Mouse (Mus musculus): ENCODE measurements around the gene Gtf2f1. TPM values are rescaled to one million over a fixed set of nuclear protein-coding genes. Genes with fewer than 3 reads are reported as not detected.

The Gtf2f1 gene
- polyA plus RNA-seq, 1 experiment = 61.6 TPM

- H3K4me2 ChIP-seq (ENCODE audit: low read depth) = no peak within 1 kb of the TSS
- TF ChIP-seq MYOG (IDR thresholded peaks at IDR 0.05; ENCODE audit: control insufficient read depth in 1 of 3, insufficient read depth in 1 of 3, insufficient read length in 2 of 3, low read depth in 2 of 3) (no peak), USF1 (IDR thresholded peaks at IDR 0.05; ENCODE audit: low read depth) (peak; percentile 13)
- no peaks in the 10 kb centered on the region for H3K79me2 ChIP-seq (ENCODE audit: control insufficient read depth, insufficient read depth)
- no peaks in the 10 kb centered on the region for H3K36me3 ChIP-seq (ENCODE audit: control insufficient read depth, insufficient read depth)
- H3K27me3 ChIP-seq (ENCODE audit: control insufficient read depth, insufficient read depth, insufficient read length) = no peaks in the 10 kb centered on the region
- no peak within 1 kb of the TSS for H3K4me3 ChIP-seq
- H3ac ChIP-seq (ENCODE audit: control insufficient read depth, insufficient read length) = no peak within 1 kb of the TSS
Observed at GRCm38 (mm10) chr17:56999968-57000609, 11.0 kb downstream of the Gtf2f1 start, which contains the start of gene Pspn. Gene Pspn, minus strand, starts transcription at chr17:57000018.

- Histone ChIP-seq H3K4me2 (ENCODE audit: low read depth) (no peak overlapping the region), H3K36me3 (ENCODE audit: control insufficient read depth, insufficient read depth) (no peaks in the 10 kb centered on the region), H3K27me3 (ENCODE audit: control insufficient read depth, insufficient read depth, insufficient read length) (no peaks in the 10 kb centered on the region), H3K79me2 (ENCODE audit: control insufficient read depth, insufficient read depth) (no peaks in the 10 kb centered on the region), H3K4me3 (no peak overlapping the region), H3ac (ENCODE audit: control insufficient read depth, insufficient read length) (no peak overlapping the region)
- TF ChIP-seq E2F4 (IDR thresholded peaks at IDR 0.05; ENCODE audit: insufficient read depth) (no peak), POLR2A (IDR thresholded peaks at IDR 0.05; ENCODE audit: insufficient read length, low read depth) (no peak), USF1 (IDR thresholded peaks at IDR 0.05; ENCODE audit: low read depth) (no peak), MYOG (IDR thresholded peaks at IDR 0.05; ENCODE audit: control insufficient read depth in 1 of 3, insufficient read depth in 1 of 3, insufficient read length in 2 of 3, low read depth in 2 of 3) (peak in 2 of 3 experiments; percentile 61 to 90), MYOD1 (IDR thresholded peaks at IDR 0.05; ENCODE audit: control insufficient read depth in 1 of 3, insufficient read length in 2 of 3, low read depth in 2 of 3) (peak in 2 of 3 experiments; percentile 58 to 81), CEBPB (IDR thresholded peaks at IDR 0.05; ENCODE audit: insufficient read depth, poor library complexity, severe bottlenecking) (no peak), MAX (IDR thresholded peaks at IDR 0.05; ENCODE audit: low read depth) (no peak), SRF (IDR thresholded peaks at IDR 0.05; ENCODE audit: control insufficient read depth, insufficient read length, low read depth) (no peak), POLR2AphosphoS2 (IDR thresholded peaks at IDR 0.05; ENCODE audit: insufficient read length, low read depth) (no peak), TCF3 (IDR thresholded peaks at IDR 0.05; ENCODE audit: insufficient read length, low read depth) (peak; percentile 33), TCF12 (IDR thresholded peaks at IDR 0.05; ENCODE audit: insufficient read depth, poor library complexity, severe bottlenecking) (no peak), REST (IDR thresholded peaks at IDR 0.05; ENCODE audit: insufficient read depth, insufficient read length) (no peak)
Observed at GRCm38 (mm10) chr17:56999414-56999813, 11.7 kb downstream of the Gtf2f1 start.

- Histone ChIP-seq H3K4me3 (peak within 1 kb of the TSS; percentile 36), H3K27me3 (ENCODE audit: control insufficient read depth, insufficient read depth, insufficient read length) (no peaks in the 10 kb centered on the region), H3K4me2 (ENCODE audit: low read depth) (peak within 1 kb of the TSS; percentile 86), H3ac (ENCODE audit: control insufficient read depth, insufficient read length) (peak within 1 kb of the TSS; percentile 26), H3K79me2 (ENCODE audit: control insufficient read depth, insufficient read depth) (no peaks in the 10 kb centered on the region), H3K36me3 (ENCODE audit: control insufficient read depth, insufficient read depth) (peaks cover 8% of the 10 kb centered on the region)
- TF ChIP-seq POLR2A (IDR thresholded peaks at IDR 0.05; ENCODE audit: insufficient read length, low read depth) (peak; percentile 77), MYOD1 (IDR thresholded peaks at IDR 0.05; ENCODE audit: control insufficient read depth in 1 of 3, insufficient read length in 2 of 3, low read depth in 2 of 3) (peak in 1 of 3 experiments; percentile 12), POLR2AphosphoS2 (IDR thresholded peaks at IDR 0.05; ENCODE audit: insufficient read length, low read depth) (peak; percentile 98), USF1 (IDR thresholded peaks at IDR 0.05; ENCODE audit: low read depth) (peak; percentile 99), CEBPB (IDR thresholded peaks at IDR 0.05; ENCODE audit: insufficient read depth, poor library complexity, severe bottlenecking) (no peak)
Observed at GRCm38 (mm10) chr17:56997029-56997667, 13.9 kb downstream of the Gtf2f1 start, which contains the start of gene Alkbh7. Gene Alkbh7, plus strand, starts transcription at chr17:56997339.

DNA sequence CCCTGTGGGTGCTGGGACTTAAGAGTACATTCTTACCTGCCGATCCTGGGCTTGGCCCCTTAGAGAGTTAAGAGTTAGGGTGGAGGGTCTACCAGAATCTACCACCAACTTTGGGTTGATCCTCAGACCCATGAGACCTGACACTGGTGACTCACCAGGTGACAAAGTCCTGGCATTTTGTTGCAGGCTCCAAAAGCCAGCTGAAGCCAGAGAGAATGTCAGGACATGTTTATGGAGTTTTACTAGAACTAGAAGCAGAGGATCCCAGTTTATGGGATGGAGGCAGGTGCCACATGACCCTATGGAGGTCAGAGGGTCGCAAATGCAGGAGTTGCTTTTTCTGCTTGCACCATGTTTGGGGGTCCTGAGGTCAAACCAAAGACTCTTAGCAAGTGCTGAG is 14.6 kb downstream of the Gtf2f1 start:
- peak overlapping the region; percentile 36 for H3K4me3 ChIP-seq
- TF ChIP-seq REST (IDR thresholded peaks at IDR 0.05; ENCODE audit: insufficient read depth, insufficient read length) (no peak), USF1 (IDR thresholded peaks at IDR 0.05; ENCODE audit: low read depth) (no peak), MAX (IDR thresholded peaks at IDR 0.05; ENCODE audit: low read depth) (no peak), MYOG (IDR thresholded peaks at IDR 0.05; ENCODE audit: control insufficient read depth in 1 of 3, insufficient read depth in 1 of 3, insufficient read length in 2 of 3, low read depth in 2 of 3) (no peak), TCF12 (IDR thresholded peaks at IDR 0.05; ENCODE audit: insufficient read depth, poor library complexity, severe bottlenecking) (no peak), CEBPB (IDR thresholded peaks at IDR 0.05; ENCODE audit: insufficient read depth, poor library complexity, severe bottlenecking) (no peak), SRF (IDR thresholded peaks at IDR 0.05; ENCODE audit: control insufficient read depth, insufficient read length, low read depth) (no peak), TCF3 (IDR thresholded peaks at IDR 0.05; ENCODE audit: insufficient read length, low read depth) (no peak), MYOD1 (IDR thresholded peaks at IDR 0.05; ENCODE audit: control insufficient read depth in 1 of 3, insufficient read length in 2 of 3, low read depth in 2 of 3) (no peak), POLR2A (IDR thresholded peaks at IDR 0.05; ENCODE audit: insufficient read length, low read depth) (no peak), POLR2AphosphoS2 (IDR thresholded peaks at IDR 0.05; ENCODE audit: insufficient read length, low read depth) (no peak), E2F4 (IDR thresholded peaks at IDR 0.05; ENCODE audit: insufficient read depth) (no peak)
- peaks cover 8% of the 10 kb centered on the region for H3K36me3 ChIP-seq (ENCODE audit: control insufficient read depth, insufficient read depth)
- H3ac ChIP-seq (ENCODE audit: control insufficient read depth, insufficient read length) = no peak overlapping the region
- H3K27me3 ChIP-seq (ENCODE audit: control insufficient read depth, insufficient read depth, insufficient read length) = no peaks in the 10 kb centered on the region
- peaks cover 5% of the 10 kb centered on the region for H3K79me2 ChIP-seq (ENCODE audit: control insufficient read depth, insufficient read depth)
- no peak overlapping the region for H3K4me2 ChIP-seq (ENCODE audit: low read depth)

- TF ChIP-seq MYOG (IDR thresholded peaks at IDR 0.05; ENCODE audit: control insufficient read depth in 1 of 3, insufficient read depth in 1 of 3, insufficient read length in 2 of 3, low read depth in 2 of 3) (no peak), POLR2AphosphoS2 (IDR thresholded peaks at IDR 0.05; ENCODE audit: insufficient read length, low read depth) (no peak)
- H3K4me2 ChIP-seq (ENCODE audit: low read depth) = no peak overlapping the region
- H3K4me3 ChIP-seq = no peak overlapping the region
- H3ac ChIP-seq (ENCODE audit: control insufficient read depth, insufficient read length) = no peak overlapping the region
- peaks cover 18% of the 10 kb centered on the region for H3K79me2 ChIP-seq (ENCODE audit: control insufficient read depth, insufficient read depth)
- peaks cover 8% of the 10 kb centered on the region for H3K36me3 ChIP-seq (ENCODE audit: control insufficient read depth, insufficient read depth)
- H3K27me3 ChIP-seq (ENCODE audit: control insufficient read depth, insufficient read depth, insufficient read length) = no peaks in the 10 kb centered on the region
Observed at GRCm38 (mm10) chr17:56995046-56995445, 16.0 kb downstream of the Gtf2f1 start.

Measured in myocyte (in vitro differentiated cells).